In genomic region chr1:73963626-73964025, GRCm38 (mm10) we compare ENCODE assay signal across 8 mouse cellular contexts.
DNase-seq lines count a peak whose midpoint lies in the region; ATAC-seq lines count a peak whose summit lies in the region.

No protein-coding gene starts in this region.

- no peaks in the 10 kb centered on the region for H3K9me3 ChIP-seq in forebrain, embryonic 12.5 days
- no peaks in the 10 kb centered on the region for H3K9me3 ChIP-seq in midbrain, embryonic 16.5 days (replicated peaks; ENCODE audit: control insufficient read depth, low read length, poor library complexity, severe bottlenecking)

- peaks cover 4% of the 10 kb centered on the region; the same call in 1 of the 2 replicates for H3K27me3 ChIP-seq in forebrain, embryonic 12.5 days
- no peaks in the 10 kb centered on the region; the same call in none of the 2 replicates for H3K27me3 ChIP-seq in midbrain, embryonic 16.5 days (ENCODE audit: control insufficient read depth, insufficient read depth, low read depth, low read length)

- H3K36me3 ChIP-seq in forebrain, embryonic 12.5 days (replicated peaks), result no peaks in the 10 kb centered on the region
- no peaks in the 10 kb centered on the region for H3K36me3 ChIP-seq in midbrain, embryonic 16.5 days (ENCODE audit: control insufficient read depth, insufficient read depth, low read length)

- 0 out of 2 replicates have a peak overlapping the region, but pooled peaks have one; percentile 53 for H3K27ac ChIP-seq in forebrain, embryonic 12.5 days
- peak overlapping the region; percentile 70 for H3K27ac ChIP-seq in midbrain, embryonic 16.5 days (ENCODE audit: low read length)

- ATAC-seq in forebrain, embryonic 12.5 days (ENCODE audit: low FRiP score), result no peak
- ATAC-seq in midbrain, embryonic 16.5 days, result no peak
- no peak for ATAC-seq in erythroid progenitor cell, adult 5-6 weeks (replicated peaks; ENCODE audit: low FRiP score, poor library complexity, severe bottlenecking)
- ATAC-seq in megakaryocyte, adult 5-6 weeks (ENCODE audit: poor library complexity, severe bottlenecking), result no peak

- WGBS in forebrain, embryonic 12.5 days, result 49% methylated on average over 8 of the region's 8 CpGs
- 36% methylated on average over 8 of the region's 8 CpGs for WGBS in midbrain, embryonic 16.5 days

- peak; percentile 83 for DNase-seq in left cerebral cortex, postnatal 4 days
- no peak for DNase-seq in left cerebral cortex, postnatal 36 days (ENCODE audit: low spot score in 2 of 2)
- DNase-seq in heart, postnatal 14 days, result peak; percentile 77 to 87
- peak; percentile 87 to 90 for DNase-seq in kidney, postnatal 25 days

- H3K4me3 ChIP-seq in forebrain, embryonic 12.5 days (replicated peaks), result no peak overlapping the region
- H3K4me3 ChIP-seq in midbrain, embryonic 16.5 days (ENCODE audit: low read depth, low read length), result no peak overlapping the region

- no peak overlapping the region for H3K4me2 ChIP-seq in forebrain, embryonic 12.5 days
- no peak overlapping the region for H3K4me2 ChIP-seq in midbrain, embryonic 16.5 days (ENCODE audit: low read length)

- H3K9ac ChIP-seq in forebrain, embryonic 12.5 days, result no peak overlapping the region
- no peak overlapping the region for H3K9ac ChIP-seq in midbrain, embryonic 16.5 days (ENCODE audit: low read depth, low read length)

- peaks cover 23% of the 10 kb centered on the region for H3K4me1 ChIP-seq in forebrain, embryonic 12.5 days
- H3K4me1 ChIP-seq in midbrain, embryonic 16.5 days (ENCODE audit: control insufficient read depth, insufficient read depth, low read length), result peaks cover 11% of the 10 kb centered on the region

- intact Hi-C loops in left cerebral cortex, postnatal 4 days (cut with DNase I), result no loop called here
- intact Hi-C loops in left cerebral cortex, postnatal 36 days (cut with DNase I), result no loop called here
- intact Hi-C loops in heart, postnatal 14 days (cut with DNase I), result loop anchor here (5.0 kb wide), 1 partner anchor 41 kb away; no protein-coding TSS in a partner anchor

Comparison
In these comparisons a context has a peak if more than half of its experiments do, and no peak if none do; other contexts are left out.
1. DNase-seq: peak in left cerebral cortex, postnatal 4 days (single experiment), heart, postnatal 14 days (2 of 2) and kidney, postnatal 25 days (2 of 2); none in left cerebral cortex, postnatal 36 days (0 of 2).